Mouse (Mus musculus): ENCODE measurements around the gene Ctso.

Ctso gene

DNA sequence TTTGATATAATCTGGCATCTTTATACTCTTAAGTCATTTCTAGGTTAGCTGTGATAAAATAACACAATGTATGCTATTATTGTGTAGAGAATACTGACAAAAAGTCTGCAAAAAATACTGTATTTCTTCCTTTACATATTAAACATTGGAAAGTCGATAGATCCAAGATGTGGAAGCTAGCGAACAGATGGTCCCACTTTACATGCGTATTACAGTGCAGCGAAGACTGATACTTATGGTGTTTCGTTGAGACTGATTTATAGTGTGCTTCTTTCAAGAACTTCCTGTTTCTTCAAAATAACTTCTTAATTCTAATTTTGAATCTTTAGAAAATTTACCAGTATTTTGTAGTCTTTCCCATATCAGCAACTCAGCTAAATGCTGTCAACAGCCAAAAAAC lies 25.1 kb downstream of the Ctso start:
- no peak for DNase-seq

DNA sequence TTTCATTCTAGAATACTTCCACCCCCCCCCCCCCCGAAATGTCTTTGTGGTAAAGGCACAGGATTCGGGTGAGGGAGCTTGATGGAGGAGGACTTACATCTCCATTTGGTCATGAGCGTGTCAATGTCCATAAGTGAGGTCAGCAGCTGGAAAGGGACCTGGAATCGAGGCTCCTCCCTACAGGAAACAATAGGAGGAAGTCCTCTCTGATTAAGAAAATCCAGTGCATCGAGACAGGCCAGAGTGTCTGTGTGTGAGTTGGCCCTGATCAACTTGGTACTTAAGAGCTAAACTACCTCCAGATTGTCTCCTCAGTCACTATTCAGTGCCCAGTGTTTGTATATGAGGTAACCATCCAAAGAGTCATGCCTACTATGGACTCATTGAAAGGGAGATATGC lies 28.9 kb downstream of the Ctso start:
- DNase-seq = no peak

DNA sequence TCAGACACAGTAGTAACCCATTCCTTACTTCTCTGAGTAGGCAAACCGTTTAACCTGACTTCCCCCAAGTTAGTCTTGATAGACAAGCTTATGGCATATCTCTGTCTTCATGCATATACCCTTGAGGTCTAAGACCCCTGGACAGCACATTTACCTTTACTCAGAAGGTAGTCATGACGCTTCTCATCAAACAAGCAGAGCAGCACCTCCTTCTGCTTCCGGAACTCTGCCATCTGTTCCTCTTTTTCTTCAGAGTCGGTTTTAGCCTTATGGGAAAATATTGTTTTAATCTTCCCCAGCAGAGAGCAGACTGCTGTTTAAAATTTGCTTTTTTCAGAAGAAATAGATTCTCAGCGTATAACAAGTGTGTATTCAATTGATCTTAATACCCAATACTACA lies 31.4 kb downstream of the Ctso start:
- DNase-seq = peak; percentile 12

DNA sequence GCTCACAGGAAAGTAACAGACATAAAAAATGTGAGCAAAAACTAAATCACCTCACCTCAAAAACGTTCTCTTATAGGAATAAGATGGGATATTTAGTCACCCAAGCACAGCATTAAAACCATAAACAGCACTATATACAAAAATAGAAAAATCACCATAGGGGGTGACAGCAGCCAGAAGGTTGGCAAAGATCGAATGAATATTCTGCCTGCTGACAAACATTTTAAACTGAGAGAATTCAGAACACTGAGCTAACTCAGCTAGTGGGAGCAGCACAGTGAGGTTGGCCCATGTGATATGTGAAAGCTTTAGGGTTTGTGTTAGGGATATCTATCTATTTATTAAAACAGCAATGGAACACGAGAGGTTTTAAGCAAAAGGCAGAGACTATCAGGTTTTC lies 32.2 kb downstream of the Ctso start:
- peak; percentile 36 for DNase-seq

DNA sequence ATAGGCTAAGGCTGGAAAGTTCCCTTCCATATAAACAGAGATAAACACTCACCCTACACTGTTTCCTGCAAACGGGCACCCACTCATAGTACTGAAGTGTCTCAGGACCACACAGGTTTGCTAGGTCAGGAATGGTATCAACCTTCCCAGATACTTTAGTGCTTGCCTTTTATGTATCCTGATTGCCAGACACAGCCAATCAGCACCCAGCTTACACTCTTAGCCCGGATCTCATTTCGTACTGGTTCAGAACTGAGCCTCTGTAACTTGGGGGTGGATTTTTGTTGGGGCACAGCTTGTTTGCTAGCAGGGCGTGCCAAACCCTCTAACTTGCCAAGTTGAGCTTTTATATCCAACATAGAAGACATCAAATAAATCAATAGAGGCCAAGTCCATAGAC lies 43.2 kb downstream of the Ctso start:
- DNase-seq = no peak

DNA sequence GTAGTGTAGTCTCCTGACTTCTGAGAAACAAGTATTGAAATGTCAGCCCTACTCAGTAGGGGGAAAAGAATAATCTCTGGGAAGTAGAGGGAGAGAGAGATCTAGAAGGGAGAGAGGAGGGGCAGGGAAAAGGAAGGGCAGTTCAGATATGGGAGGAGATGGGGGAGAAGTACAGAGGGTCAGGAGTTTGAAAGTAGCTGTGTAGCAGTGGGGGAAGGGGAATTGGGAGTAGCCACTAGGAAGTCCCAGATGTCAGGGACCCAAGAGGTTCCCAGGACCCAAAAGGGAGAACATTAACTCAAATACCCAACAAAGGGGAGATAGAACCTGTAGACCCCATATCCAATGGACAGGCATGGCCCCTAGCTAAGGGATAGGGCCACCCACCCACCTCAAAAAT lies 43.7 kb downstream of the Ctso start, which contains the start of gene Tdo2:
Tdo2 (minus strand) TSS at position 101 of the 400 bp plus-strand sequence.
- no peak for DNase-seq

DNA sequence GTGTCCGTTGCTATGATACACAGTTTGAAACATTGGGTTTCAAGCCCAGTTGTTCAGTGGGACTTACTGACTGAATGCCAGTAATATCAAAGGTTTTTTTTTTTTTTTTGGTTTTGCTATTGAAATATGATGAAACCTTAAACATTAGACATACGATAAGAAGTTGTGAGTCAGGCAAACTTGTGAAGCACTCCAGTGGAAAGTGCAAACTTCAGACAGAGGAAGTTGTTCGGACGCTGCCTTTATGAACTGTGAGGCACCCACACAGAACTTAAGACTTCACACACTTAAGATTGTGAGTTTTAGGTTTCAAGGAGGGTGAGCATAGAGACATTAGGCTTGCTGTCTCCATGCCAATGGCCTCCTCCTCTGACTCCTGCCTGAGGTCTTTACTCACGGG lies 49.2 kb downstream of the Ctso start:
- no peak for DNase-seq

DNA sequence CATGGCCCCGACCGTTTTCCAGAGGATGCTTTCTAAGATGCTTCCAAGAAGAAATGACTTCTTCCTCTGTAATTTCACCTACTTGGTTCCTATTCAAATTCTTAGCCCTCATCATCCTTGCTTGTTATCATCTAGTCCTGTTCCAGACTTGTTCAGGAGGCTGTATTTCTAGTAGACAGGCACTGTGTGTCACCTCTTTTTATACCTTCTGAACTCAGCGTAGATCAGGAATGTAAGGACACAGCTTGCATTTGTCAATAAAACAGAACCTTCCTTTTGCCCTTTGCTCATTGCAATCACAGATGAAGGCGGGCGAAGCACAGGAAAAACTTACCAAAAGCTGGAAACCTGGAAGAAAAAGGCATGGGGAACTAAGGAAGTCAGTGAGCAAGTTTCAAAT lies 49.6 kb downstream of the Ctso start, which contains the start of gene Asic5:
Asic5 (plus strand) TSS at position 301 of the 400 bp plus-strand sequence.
- DNase-seq = no peak

DNA sequence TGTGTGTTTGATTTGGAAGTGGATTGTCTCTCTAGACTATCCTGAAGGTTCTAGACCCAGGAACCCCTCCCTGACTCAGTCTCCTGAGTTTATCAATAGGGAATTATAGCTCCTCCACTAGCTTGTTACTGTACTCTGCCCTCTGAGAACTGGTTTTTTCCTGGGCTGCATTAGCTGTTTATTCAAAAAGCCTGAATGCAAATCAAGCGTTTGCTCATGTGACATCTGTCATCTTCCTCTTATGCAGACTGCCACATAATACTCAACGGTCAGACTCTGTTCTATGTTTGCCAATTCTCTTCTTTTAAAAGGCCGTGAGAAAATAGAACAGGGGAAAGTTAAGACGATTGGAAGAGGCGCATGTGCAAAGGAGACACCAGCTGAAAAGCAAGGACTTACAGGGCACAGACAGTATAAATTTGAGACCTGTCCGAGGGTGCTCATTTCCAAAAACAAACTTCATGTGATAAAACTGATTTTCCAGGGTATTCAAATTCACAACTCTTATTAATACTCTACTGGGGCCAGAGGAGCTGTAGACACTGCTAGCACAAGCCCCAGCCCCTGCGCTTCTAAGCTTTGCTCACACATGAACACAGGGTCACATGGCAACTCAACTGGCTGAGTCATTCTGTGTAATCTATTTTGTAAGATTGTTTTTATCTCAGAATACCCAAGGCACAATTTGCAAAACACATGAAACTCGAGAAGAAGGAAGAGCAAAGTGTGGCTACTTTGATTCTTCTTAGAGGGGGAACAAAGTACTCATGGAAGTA lies 50.9 kb downstream of the Ctso start:
- DNase-seq = no peak

DNA sequence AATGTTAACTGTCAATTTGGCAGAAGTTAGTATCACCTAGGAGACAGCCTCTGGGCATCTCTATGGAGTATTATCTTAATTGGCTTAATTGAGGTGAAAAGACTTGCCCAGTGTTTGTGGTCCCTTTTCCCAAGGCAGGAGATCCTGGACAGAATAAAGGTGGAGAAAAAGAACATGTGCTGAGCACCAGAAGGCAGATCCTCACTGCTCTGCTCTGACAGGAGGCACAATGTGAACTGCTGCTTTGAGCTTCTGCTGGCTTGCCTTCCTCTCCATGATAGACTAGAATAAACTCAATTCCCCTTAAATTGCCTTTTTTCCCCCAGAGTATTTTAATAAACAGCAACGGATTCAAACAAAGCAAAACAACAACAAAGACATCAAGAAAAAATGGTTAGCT lies 52.7 kb downstream of the Ctso start:
- DNase-seq = no peak

DNA sequence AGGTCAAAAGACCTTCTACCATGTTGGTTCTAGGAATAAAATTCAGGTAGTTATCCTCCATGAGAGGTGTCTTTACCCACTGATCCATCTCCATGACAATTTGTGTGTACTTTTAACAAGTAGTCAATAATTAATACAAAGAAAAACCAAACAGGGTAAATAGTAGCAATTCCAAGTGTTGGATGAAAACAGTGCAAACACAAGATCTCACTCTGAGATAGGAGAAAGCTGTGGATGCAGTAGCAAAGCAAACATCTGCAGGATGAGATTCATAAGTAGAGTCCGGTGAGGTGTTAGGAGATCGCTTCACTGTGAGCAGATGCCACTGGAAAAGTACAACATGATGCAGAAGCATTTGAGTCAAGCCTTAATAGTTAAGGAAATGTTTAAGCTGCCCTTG lies 53.7 kb downstream of the Ctso start:
- no peak for DNase-seq

DNA sequence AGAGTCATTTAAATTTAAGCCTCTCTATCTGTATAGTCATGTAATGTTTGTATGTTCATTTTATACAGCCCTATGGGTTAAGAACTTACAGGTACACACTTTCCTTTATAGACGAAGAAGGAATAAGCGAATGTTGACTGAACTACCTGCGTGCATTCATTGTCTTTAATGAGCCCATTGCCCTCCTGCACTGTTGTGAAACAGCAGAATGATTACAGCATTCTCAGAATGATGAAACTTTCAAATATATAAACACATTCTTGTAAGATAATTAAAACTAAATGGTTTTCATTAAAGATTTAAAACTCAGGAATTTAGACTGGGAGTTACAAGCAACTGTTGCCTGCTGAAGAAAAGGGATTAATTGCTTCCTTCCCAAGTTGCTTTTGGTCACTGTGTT lies 55.2 kb downstream of the Ctso start:
- no peak for DNase-seq

DNA sequence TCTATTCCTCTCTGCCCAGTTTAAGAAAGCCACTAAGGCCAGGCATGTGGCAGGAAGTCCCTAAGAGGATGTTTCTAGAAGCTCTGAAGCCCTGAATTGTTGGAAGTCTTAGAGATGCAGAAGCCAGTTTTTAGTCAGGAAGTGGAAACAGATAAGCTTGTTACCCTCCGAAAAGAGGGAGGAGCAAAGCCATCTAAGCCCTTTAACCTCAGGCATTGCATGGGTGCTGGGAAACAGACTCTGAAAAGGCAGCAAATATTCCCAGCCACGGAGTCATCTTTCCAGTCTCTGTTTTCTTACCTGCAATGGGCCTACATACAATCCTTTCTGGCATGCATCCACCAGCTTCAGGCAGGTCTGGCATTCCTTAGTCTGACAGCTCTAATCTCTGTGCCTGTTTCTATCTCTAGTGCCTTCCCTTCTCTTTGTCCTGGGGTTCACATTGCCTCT lies 57.3 kb downstream of the Ctso start:
- no peak for DNase-seq

DNA sequence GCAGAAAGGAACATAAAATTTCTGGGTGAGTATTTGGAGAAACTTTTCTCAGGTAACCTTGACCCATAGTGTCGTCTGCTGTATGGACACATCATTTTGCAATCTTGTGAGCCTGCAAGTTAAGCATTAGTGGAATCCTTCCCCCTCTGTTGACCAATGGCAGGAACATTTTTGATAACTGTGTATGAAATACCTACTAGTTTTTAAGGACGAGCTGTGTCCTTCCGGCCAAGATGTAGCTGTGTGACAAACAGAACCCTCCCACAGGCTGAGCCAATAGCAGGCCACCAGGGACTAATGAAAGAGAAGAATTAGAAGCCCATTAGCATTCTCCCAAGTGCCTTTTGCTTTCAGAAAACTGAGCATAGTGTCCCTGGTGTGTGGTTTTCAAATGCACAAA lies 58.1 kb downstream of the Ctso start:
- DNase-seq = no peak

DNA sequence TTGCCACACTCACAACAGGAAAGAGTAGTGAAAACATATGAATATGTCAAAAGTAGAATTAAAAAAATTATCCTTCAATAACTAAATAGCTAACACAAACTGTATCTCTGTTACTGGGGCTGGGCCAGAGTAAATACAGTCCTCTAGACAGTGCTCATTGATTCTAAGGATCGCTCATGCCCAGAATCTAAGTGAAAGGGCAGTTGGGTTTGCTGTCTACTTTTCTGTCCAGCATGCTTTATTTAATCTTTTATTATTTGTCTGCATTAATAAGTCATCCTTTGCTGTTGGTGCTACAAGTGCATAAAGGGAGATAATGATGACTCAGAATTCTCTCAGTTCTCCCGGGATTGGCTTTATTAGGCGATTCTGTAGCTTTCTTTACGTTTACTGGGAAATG lies 63.0 kb downstream of the Ctso start:
- no peak for DNase-seq

DNA sequence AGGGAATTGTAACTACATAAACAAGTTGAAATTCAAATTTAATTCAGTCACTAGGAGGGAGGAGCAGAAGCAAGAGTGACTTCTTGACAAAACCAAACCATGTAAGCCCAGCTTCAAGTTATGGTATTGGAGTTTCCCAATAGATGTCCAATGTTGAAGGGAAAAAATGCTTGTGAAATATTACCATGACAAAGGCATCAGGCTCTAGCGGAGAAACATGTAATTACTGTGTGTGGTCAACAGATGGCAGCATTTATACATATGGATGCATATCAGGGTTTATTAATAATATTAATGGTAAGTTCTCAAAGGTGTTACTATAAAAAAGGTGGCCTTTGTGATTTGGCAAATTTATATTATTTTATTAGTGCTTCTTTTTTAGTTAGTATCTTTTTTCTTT lies 63.6 kb downstream of the Ctso start:
- peak; percentile 20 for DNase-seq

Data from cerebellum, adult 11 months (tissue).